Mouse (Mus musculus): ENCODE data around the gene Dlg2.

DNA sequence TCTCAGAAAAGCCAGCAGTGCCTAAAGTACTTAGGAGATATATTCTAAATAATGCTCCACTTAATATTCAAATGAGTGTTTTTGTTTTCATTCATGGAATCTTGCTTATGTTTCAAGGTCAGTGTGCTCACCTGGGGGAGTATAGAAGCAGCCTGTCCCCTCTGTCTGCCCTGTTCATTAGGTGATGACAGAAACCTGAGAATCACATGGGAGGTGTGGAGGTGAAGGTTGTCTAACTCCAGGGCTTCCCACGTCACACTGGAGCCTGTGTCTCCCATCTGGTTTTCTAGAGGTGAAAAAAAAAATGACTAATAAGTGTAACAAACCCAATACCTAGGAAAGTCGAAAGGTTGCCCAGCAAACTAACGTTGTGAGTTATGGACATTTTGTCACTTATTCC, 1886.9 kb downstream of the Dlg2 start:
- TF ChIP-seq CTCF (IDR thresholded peaks at IDR 0.05; ENCODE audit: low read depth, low read length) = no peak
- no peak for TF ChIP-seq POLR2A (IDR thresholded peaks at IDR 0.05; ENCODE audit: borderline replicate concordance, low read depth, low read length)

Measured in bone marrow macrophage, adult 2 months (primary cell).